Mouse (Mus musculus): Measurements from ENCODE around the gene Ston1. TPM values are rescaled to one million over a fixed set of nuclear protein-coding genes. Genes with fewer than 3 reads are reported as not detected.

Ston1 gene
- 0.19 and 0.34 TPM in 2 replicates for polyA plus RNA-seq (2012)

DNA sequence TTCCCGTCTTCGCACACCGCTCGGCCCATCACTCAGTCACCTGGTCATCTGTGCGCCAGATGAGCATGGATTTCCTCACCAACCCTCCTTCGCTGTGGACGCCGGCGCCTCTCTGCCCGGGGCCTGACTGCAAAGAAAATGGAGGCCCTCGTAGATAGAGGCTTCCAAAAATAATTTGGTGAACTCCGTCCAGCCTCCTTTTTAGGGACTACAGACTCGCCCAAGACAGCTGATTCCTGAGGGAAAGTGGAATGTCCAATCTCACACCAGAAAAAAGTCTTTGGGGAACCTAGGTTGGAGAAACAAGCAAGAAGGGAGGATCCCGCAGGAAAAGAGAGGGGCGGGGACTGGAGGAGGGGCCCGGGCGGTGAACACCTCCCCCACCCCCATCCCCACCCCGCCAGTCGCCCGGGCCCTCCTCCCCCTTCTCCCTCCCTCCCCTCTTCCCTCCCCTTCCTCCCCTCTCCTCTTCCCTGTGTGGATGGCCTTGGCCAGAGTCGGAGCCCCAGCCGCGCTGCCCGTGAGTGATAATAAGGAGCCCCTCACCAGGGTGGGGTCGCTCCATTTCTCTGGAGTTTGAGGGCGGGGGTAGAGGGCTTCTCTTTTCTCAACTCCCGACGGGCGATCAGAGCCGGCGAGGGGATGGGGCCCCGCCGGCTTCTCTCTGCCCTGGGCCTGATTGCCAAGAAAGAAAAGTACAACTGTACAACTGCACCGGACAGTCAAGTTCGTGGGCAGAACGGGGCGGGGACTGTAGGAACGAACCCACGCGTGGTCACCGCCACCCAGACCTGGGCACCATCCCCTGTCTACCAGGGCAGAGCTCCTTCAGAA is at the start of gene Ston1:
Gene Ston1 (plus strand): TSS at position 463 of the 834 bp plus-strand sequence.

DNA sequence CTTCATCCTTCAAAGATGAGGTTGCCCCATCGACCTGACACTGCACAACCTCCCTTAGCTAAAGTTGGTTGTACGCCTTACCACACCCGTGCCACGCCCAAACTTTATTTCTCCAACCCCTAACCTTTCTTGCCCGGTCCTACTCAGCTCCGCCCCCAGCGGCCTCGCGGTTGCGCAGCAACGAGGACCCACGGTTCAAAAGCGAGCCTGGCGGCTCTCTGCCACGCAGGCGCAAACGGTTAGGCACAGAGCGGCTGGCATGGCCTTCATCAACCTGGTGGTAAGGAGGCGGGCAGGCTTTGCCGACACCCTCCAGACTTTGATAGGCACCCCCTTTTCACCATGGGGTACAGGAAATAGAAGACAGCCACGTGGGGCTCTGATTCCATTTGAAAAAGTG is 71.0 kb downstream of the Ston1 start, which contains the start of gene Gtf2a1l:
Gene Gtf2a1l (plus strand): TSS at position 209 of the 400 bp plus-strand sequence.

Other genes starting within 250 kb of the Ston1 start
- 27.3 and 29.5 TPM in 2 replicates for gene Foxn2, start 157.0 kb upstream of the Ston1 start, polyA plus RNA-seq (2012)
- 8.8 and 9.8 TPM in 2 replicates for gene Ppp1r21, start 67.6 kb upstream of the Ston1 start, polyA plus RNA-seq (2012)
- gene Gtf2a1l, start 71.0 kb downstream of the Ston1 start, polyA plus RNA-seq (2012), result not detected in 2 replicates
- gene Lhcgr, start 194.3 kb downstream of the Ston1 start, polyA plus RNA-seq (2012), result 0.31 and 0.70 TPM in 2 replicates

Measured in megakaryocyte-erythroid progenitor cell, adult 5 weeks (primary cell).